Mouse (Mus musculus): Measurements from ENCODE around the gene Ccdc163. TPM values are rescaled to one million over a fixed set of nuclear protein-coding genes. Genes with fewer than 3 reads are reported as not detected.

Ccdc163 gene
- total and polyA plus RNA-seq, 2 experiments from 2014 or later: 5.4 to 10.3 TPM

GRCm38 (mm10) chr4:116689309-116689876, 18.9 kb upstream of the Ccdc163 start:
- Histone ChIP-seq H3K36me3 (ENCODE audit: insufficient read depth, low read length) (peaks cover 12% of the 10 kb centered on the region; the same call in 1 of the 2 replicates), H3K9ac (replicated peaks; ENCODE audit: low read length, poor library complexity, severe bottlenecking) (no peak overlapping the region), H3K4me2 (ENCODE audit: low read depth, low read length, poor library complexity, severe bottlenecking) (no peak overlapping the region), H3K4me1 (ENCODE audit: insufficient read depth, low read length) (peaks cover 3% of the 10 kb centered on the region; the same call in 1 of the 2 replicates), H3K9me3 (ENCODE audit: low read length) (no peaks in the 10 kb centered on the region), H3K27ac (ENCODE audit: low read depth, low read length) (no peak overlapping the region), H3K27me3 (ENCODE audit: insufficient read depth, low read length) (no peaks in the 10 kb centered on the region), H3K4me3 (ENCODE audit: low read depth, low read length) (no peak overlapping the region)
- ATAC-seq (ENCODE audit: low FRiP score): no peak
- no peak for DNase-seq (ENCODE audit: low spot score)
- TF ChIP-seq CTCF (IDR thresholded peaks at IDR 0.05): no peak
- WGBS: 91% methylated on average over 4 of the region's 4 CpGs

DNA sequence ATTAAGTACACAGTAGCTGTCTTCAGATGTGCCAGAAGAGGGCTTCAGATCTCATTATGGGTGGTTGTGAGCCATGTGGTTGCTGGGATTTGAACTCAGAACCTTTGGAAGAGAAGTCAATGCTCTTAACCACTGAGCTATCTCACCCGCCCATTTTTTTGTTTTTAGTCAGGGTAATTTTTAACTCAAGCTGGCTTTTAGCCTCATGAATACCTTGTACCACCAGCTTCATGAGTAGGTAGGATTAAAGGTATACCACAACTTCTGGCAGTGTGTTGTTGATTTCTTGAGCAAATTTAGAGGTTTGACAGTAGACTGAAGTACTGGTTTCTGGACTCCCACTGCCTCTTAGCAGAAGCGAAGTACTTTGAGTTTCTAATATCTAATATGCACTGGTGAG, 16.2 kb upstream of the Ccdc163 start:
- 93% methylated on average over 2 of the region's 2 CpGs for WGBS
- no peak for DNase-seq (ENCODE audit: low spot score)
- Histone ChIP-seq H3K4me3 (ENCODE audit: low read depth, low read length) (no peak overlapping the region), H3K9ac (replicated peaks; ENCODE audit: low read length, poor library complexity, severe bottlenecking) (no peak overlapping the region), H3K27me3 (ENCODE audit: insufficient read depth, low read length) (no peaks in the 10 kb centered on the region), H3K9me3 (ENCODE audit: low read length) (no peaks in the 10 kb centered on the region), H3K4me2 (ENCODE audit: low read depth, low read length, poor library complexity, severe bottlenecking) (no peak overlapping the region), H3K36me3 (ENCODE audit: insufficient read depth, low read length) (peaks cover 20% of the 10 kb centered on the region; the same call in 1 of the 2 replicates), H3K27ac (ENCODE audit: low read depth, low read length) (no peak overlapping the region), H3K4me1 (ENCODE audit: insufficient read depth, low read length) (no peaks in the 10 kb centered on the region)
- no peak for TF ChIP-seq CTCF (IDR thresholded peaks at IDR 0.05)
- no peak for ATAC-seq (ENCODE audit: low FRiP score)

DNA sequence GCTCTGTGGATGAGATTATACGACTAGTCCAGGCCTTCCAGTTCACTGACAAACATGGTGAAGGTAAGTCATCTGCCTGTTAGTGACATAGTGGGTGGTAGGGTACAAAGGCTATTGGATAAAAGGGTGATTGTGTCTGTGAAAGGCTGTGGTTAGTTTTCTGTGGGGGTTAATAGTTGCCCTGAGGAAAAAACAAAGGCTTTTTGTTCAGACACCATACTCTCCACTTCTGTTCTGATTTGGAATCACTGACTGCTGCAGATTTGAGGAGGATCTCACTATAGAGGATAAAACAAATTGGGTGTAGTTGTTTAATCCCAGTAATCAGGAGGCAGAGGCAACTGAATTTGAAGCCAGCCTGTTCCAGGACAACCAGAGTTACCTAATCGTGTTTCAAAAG, 14.5 kb upstream of the Ccdc163 start:
- Histone ChIP-seq H3K9ac (replicated peaks; ENCODE audit: low read length, poor library complexity, severe bottlenecking) (no peak overlapping the region), H3K9me3 (ENCODE audit: low read length) (no peaks in the 10 kb centered on the region), H3K27ac (ENCODE audit: low read depth, low read length) (no peak overlapping the region), H3K4me3 (ENCODE audit: low read depth, low read length) (no peak overlapping the region), H3K36me3 (ENCODE audit: insufficient read depth, low read length) (peaks cover 28% of the 10 kb centered on the region; the same call in 1 of the 2 replicates), H3K4me2 (ENCODE audit: low read depth, low read length, poor library complexity, severe bottlenecking) (no peak overlapping the region), H3K27me3 (ENCODE audit: insufficient read depth, low read length) (no peaks in the 10 kb centered on the region), H3K4me1 (ENCODE audit: insufficient read depth, low read length) (no peaks in the 10 kb centered on the region)
- 90% methylated on average over 2 of the region's 2 CpGs for WGBS
- no peak for TF ChIP-seq CTCF (IDR thresholded peaks at IDR 0.05)
- DNase-seq (ENCODE audit: low spot score) (no peak), ATAC-seq (ENCODE audit: low FRiP score) (no peak)

DNA sequence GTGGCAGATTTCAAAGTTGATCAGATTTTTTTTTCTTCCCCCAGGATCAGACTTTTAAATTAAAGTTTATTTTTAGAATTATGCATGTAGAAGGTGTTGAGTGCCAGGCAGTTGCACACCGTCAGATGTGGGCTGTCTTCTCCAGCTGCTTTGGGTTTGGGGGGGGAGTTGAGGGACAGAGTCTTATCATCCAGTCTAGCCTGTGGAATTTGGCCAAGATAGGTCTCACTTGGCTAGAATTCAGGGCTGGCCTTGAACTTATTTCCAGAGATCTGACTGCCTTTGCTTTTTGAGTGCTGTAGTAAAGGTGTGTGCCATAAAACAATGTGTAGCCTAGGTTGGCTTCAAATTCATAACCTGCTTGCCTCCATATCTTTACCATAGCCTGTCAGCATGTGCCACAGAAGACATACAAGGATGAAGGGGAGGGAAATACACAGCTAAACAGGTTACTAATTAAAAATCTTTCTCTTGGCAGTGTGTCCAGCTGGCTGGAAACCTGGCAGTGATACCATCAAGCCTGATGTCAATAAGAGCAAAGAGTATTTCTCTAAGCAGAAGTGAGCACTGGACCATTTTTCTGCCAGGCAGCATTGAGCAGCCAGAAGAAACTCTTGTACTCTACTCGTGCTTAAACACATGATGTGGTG, 9.5 kb upstream of the Ccdc163 start:
- Histone ChIP-seq H3K27ac (ENCODE audit: low read depth, low read length) (no peak overlapping the region), H3K4me2 (ENCODE audit: low read depth, low read length, poor library complexity, severe bottlenecking) (no peak overlapping the region), H3K27me3 (ENCODE audit: insufficient read depth, low read length) (no peaks in the 10 kb centered on the region), H3K9ac (replicated peaks; ENCODE audit: low read length, poor library complexity, severe bottlenecking) (no peak overlapping the region), H3K4me1 (ENCODE audit: insufficient read depth, low read length) (no peaks in the 10 kb centered on the region), H3K36me3 (ENCODE audit: insufficient read depth, low read length) (peaks cover 17% of the 10 kb centered on the region; the same call in 1 of the 2 replicates), H3K9me3 (ENCODE audit: low read length) (no peaks in the 10 kb centered on the region), H3K4me3 (ENCODE audit: low read depth, low read length) (no peak overlapping the region)
- no peak for TF ChIP-seq CTCF (IDR thresholded peaks at IDR 0.05)
- 85% methylated on average over 2 of the region's 2 CpGs for WGBS
- no peak for DNase-seq (ENCODE audit: low spot score)
- ATAC-seq (ENCODE audit: low FRiP score): no peak

DNA sequence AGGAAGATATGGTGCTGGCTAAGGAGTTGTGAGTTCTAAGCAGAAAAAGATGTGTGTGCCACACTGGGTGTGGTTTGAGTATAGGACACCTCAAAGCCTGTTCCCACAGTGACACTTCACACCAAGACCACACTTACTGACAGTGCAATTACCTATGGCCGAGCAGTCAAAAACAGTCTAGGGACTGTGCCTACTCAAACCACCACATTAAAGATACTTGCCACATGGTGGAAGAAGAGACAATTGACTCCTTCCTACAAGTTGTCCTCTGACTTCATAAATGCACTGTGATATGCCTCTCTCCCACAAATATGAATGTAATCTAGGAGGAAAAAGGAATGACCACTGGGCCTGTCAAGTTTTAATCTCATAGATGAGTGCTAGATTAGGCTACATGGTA, 7.3 kb upstream of the Ccdc163 start:
- Histone ChIP-seq H3K9me3 (ENCODE audit: low read length) (no peaks in the 10 kb centered on the region), H3K27ac (ENCODE audit: low read depth, low read length) (no peak overlapping the region), H3K27me3 (ENCODE audit: insufficient read depth, low read length) (no peaks in the 10 kb centered on the region), H3K4me2 (ENCODE audit: low read depth, low read length, poor library complexity, severe bottlenecking) (no peak overlapping the region), H3K4me1 (ENCODE audit: insufficient read depth, low read length) (no peaks in the 10 kb centered on the region), H3K36me3 (ENCODE audit: insufficient read depth, low read length) (0 out of 2 replicates have a peak, but pooled peaks cover 9% of the 10 kb centered on the region), H3K4me3 (ENCODE audit: low read depth, low read length) (no peak overlapping the region), H3K9ac (replicated peaks; ENCODE audit: low read length, poor library complexity, severe bottlenecking) (no peak overlapping the region)
- 86% methylated on average over 1 of the region's 1 CpGs for WGBS
- no peak for ATAC-seq (ENCODE audit: low FRiP score)
- no peak for DNase-seq (ENCODE audit: low spot score)
- TF ChIP-seq CTCF (IDR thresholded peaks at IDR 0.05): no peak

- H3K27me3 ChIP-seq (ENCODE audit: insufficient read depth, low read length): no peaks in the 10 kb centered on the region
- H3K4me1 ChIP-seq (ENCODE audit: insufficient read depth, low read length): no peaks in the 10 kb centered on the region
- H3K9me3 ChIP-seq (ENCODE audit: low read length): no peaks in the 10 kb centered on the region
- WGBS: 35% methylated on average over 6 of the region's 6 CpGs
- no peak overlapping the region for H3K27ac ChIP-seq (ENCODE audit: low read depth, low read length)
- H3K4me2 ChIP-seq (ENCODE audit: low read depth, low read length, poor library complexity, severe bottlenecking): no peak overlapping the region
- H3K9ac ChIP-seq (replicated peaks; ENCODE audit: low read length, poor library complexity, severe bottlenecking): no peak overlapping the region
- peak; percentile 51 for DNase-seq (ENCODE audit: low spot score)
- peak; percentile 81 for TF ChIP-seq CTCF (IDR thresholded peaks at IDR 0.05)
- no peak for ATAC-seq (ENCODE audit: low FRiP score)
- no peak overlapping the region for H3K4me3 ChIP-seq (ENCODE audit: low read depth, low read length)
- no peaks in the 10 kb centered on the region for H3K36me3 ChIP-seq (ENCODE audit: insufficient read depth, low read length)
These were observed 4.5 kb upstream of the Ccdc163 start for GRCm38 (mm10) chr4:116703804-116704203.

Data from midbrain, postnatal 0 days (tissue).